Comparison of ENCODE assay signal across 11 mouse cellular contexts in genomic region chr5:110869242-110869669, GRCm38 (mm10). TPM values are rescaled to one million over a fixed set of nuclear protein-coding genes. Genes with fewer than 3 reads are reported as not detected.
DNase-seq lines count a peak whose midpoint lies in the region; ATAC-seq and TF ChIP-seq lines count a peak whose summit lies in the region.
"Had no signal": no experiment of that assay in that cellular context is flagged by ENCODE, and none has a peak within 500 bp of the region (broad histone marks: within the 10 kb centered on the region; RNA-seq: fewer than 3 reads in every experiment).

No protein-coding gene starts in this region.

- TF ChIP-seq CTCF in midbrain, postnatal 0 days (IDR thresholded peaks at IDR 0.05), result no peak

- ATAC-seq in hindbrain, embryonic 11.5 days (ENCODE audit: low FRiP score), result no peak
- no peak for ATAC-seq in embryonic facial prominence, embryonic 14.5 days (ENCODE audit: low read depth)
- ATAC-seq in heart, embryonic 15.5 days (replicated peaks; ENCODE audit: insufficient number of reproducible peaks, insufficient read depth, low FRiP score, low read depth), result no peak
- ATAC-seq in midbrain, postnatal 0 days (ENCODE audit: low FRiP score), result no peak
- ATAC-seq: inflammation-experienced regulatory T-cells, adult 6 months had no signal

- 0 out of 2 replicates have a peak overlapping the region, but pooled peaks have one; percentile 20 for H3K27ac ChIP-seq in hindbrain, embryonic 11.5 days (ENCODE audit: low read depth, low read length)
- H3K27ac ChIP-seq in hindbrain, embryonic 10.5 days, result no peak overlapping the region
- H3K27ac ChIP-seq in embryonic facial prominence, embryonic 14.5 days (replicated peaks; ENCODE audit: low read depth, low read length), result no peak overlapping the region
- H3K27ac ChIP-seq in heart, embryonic 15.5 days, result peak overlapping the region; percentile 49; the same call in 1 of the 2 replicates
- peak overlapping the region; percentile 49 for H3K27ac ChIP-seq in midbrain, postnatal 0 days (ENCODE audit: low read depth, low read length)
- H3K27ac ChIP-seq: left cerebral cortex, adult 2 months had no signal

- H3K4me1 ChIP-seq in hindbrain, embryonic 11.5 days (replicated peaks; ENCODE audit: control insufficient read depth, insufficient read depth, low read length), result no peaks in the 10 kb centered on the region
- no peaks in the 10 kb centered on the region for H3K4me1 ChIP-seq in hindbrain, embryonic 10.5 days (replicated peaks)
- H3K4me1 ChIP-seq in embryonic facial prominence, embryonic 14.5 days (ENCODE audit: control insufficient read depth, insufficient read depth, low read length), result no peaks in the 10 kb centered on the region
- H3K4me1 ChIP-seq in heart, embryonic 15.5 days (replicated peaks), result peaks cover 8% of the 10 kb centered on the region
- H3K4me1 ChIP-seq in midbrain, postnatal 0 days (ENCODE audit: insufficient read depth, low read length), result peaks cover 17% of the 10 kb centered on the region

- no peaks in the 10 kb centered on the region for H3K27me3 ChIP-seq in hindbrain, embryonic 11.5 days (ENCODE audit: control insufficient read depth, insufficient read depth, low read length)
- H3K27me3 ChIP-seq in hindbrain, embryonic 10.5 days (ENCODE audit: insufficient read depth, poor library complexity, severe bottlenecking), result no peaks in the 10 kb centered on the region
- H3K27me3 ChIP-seq in embryonic facial prominence, embryonic 14.5 days (replicated peaks; ENCODE audit: control insufficient read depth, insufficient read depth, low read length), result no peaks in the 10 kb centered on the region
- no peaks in the 10 kb centered on the region for H3K27me3 ChIP-seq in heart, embryonic 15.5 days
- no peaks in the 10 kb centered on the region for H3K27me3 ChIP-seq in midbrain, postnatal 0 days (ENCODE audit: insufficient read depth, low read length)

- no peak overlapping the region for H3K9ac ChIP-seq in hindbrain, embryonic 11.5 days (ENCODE audit: low read depth, low read length)
- no peak overlapping the region for H3K9ac ChIP-seq in embryonic facial prominence, embryonic 14.5 days (ENCODE audit: low read depth, low read length)
- no peak overlapping the region for H3K9ac ChIP-seq in heart, embryonic 15.5 days
- H3K9ac ChIP-seq in midbrain, postnatal 0 days (replicated peaks; ENCODE audit: low read length, poor library complexity, severe bottlenecking), result no peak overlapping the region

- no peak overlapping the region for H3K4me3 ChIP-seq in hindbrain, embryonic 11.5 days (ENCODE audit: low read depth, low read length)
- no peak overlapping the region for H3K4me3 ChIP-seq in hindbrain, embryonic 10.5 days
- no peak overlapping the region for H3K4me3 ChIP-seq in embryonic facial prominence, embryonic 14.5 days (ENCODE audit: low read depth, low read length)
- no peak overlapping the region for H3K4me3 ChIP-seq in heart, embryonic 15.5 days
- H3K4me3 ChIP-seq in midbrain, postnatal 0 days (ENCODE audit: low read depth, low read length), result no peak overlapping the region
- H3K4me3 ChIP-seq: left cerebral cortex, adult 2 months had no signal

- 51% methylated on average over 8 of the region's 8 CpGs for WGBS in hindbrain, embryonic 11.5 days
- WGBS in hindbrain, embryonic 10.5 days, result 58% methylated on average over 8 of the region's 8 CpGs
- 61% methylated on average over 8 of the region's 8 CpGs for WGBS in embryonic facial prominence, embryonic 14.5 days
- 57% methylated on average over 8 of the region's 8 CpGs for WGBS in heart, embryonic 15.5 days
- 15% methylated on average over 8 of the region's 8 CpGs for WGBS in midbrain, postnatal 0 days

- no peaks in the 10 kb centered on the region for H3K36me3 ChIP-seq in hindbrain, embryonic 11.5 days (ENCODE audit: control insufficient read depth, insufficient read depth, low read length)
- H3K36me3 ChIP-seq in hindbrain, embryonic 10.5 days, result peaks cover 89% of the 10 kb centered on the region
- H3K36me3 ChIP-seq in embryonic facial prominence, embryonic 14.5 days (ENCODE audit: control insufficient read depth, insufficient read depth, low read length), result peaks cover 21% of the 10 kb centered on the region
- 0 out of 2 replicates have a peak, but pooled peaks cover 12% of the 10 kb centered on the region for H3K36me3 ChIP-seq in heart, embryonic 15.5 days
- H3K36me3 ChIP-seq in midbrain, postnatal 0 days (ENCODE audit: insufficient read depth, low read length), result no peaks in the 10 kb centered on the region

- DNase-seq in hindbrain, embryonic 11.5 days (ENCODE audit: low spot score), result no peak
- no peak for DNase-seq in hindbrain, embryonic 10.5 days (ENCODE audit: low spot score)
- peak; percentile 34 for DNase-seq in embryonic facial prominence, embryonic 14.5 days (ENCODE audit: low spot score)
- peak; percentile 55 for DNase-seq in midbrain, postnatal 0 days (ENCODE audit: low spot score)
- DNase-seq in cerebellum, postnatal 36 days, result no peak
- DNase-seq in left cerebral cortex, postnatal 36 days (ENCODE audit: low spot score in 2 of 2), result no peak
- no peak for DNase-seq in testis, postnatal 14 days (ENCODE audit: low spot score)
- DNase-seq: adrenal gland, adult 2 months had no signal

- intact Hi-C loops in left cerebral cortex, postnatal 36 days (cut with DNase I), result no loop called here

- no peaks in the 10 kb centered on the region for H3K9me3 ChIP-seq in hindbrain, embryonic 11.5 days (ENCODE audit: control insufficient read depth, low read length)
- H3K9me3 ChIP-seq in hindbrain, embryonic 10.5 days, result no peaks in the 10 kb centered on the region
- H3K9me3 ChIP-seq in embryonic facial prominence, embryonic 14.5 days (ENCODE audit: control insufficient read depth, low read length), result no peaks in the 10 kb centered on the region
- no peaks in the 10 kb centered on the region for H3K9me3 ChIP-seq in heart, embryonic 15.5 days (replicated peaks)
- no peaks in the 10 kb centered on the region for H3K9me3 ChIP-seq in midbrain, postnatal 0 days (ENCODE audit: low read length)

- H3K4me2 ChIP-seq in hindbrain, embryonic 11.5 days (replicated peaks; ENCODE audit: low read depth, low read length), result no peak overlapping the region
- no peak overlapping the region for H3K4me2 ChIP-seq in embryonic facial prominence, embryonic 14.5 days (ENCODE audit: low read depth, low read length)
- no peak overlapping the region for H3K4me2 ChIP-seq in heart, embryonic 15.5 days
- H3K4me2 ChIP-seq in midbrain, postnatal 0 days (ENCODE audit: low read depth, low read length, poor library complexity, severe bottlenecking), result no peak overlapping the region

RNA-seq across cellular contexts. Expression of gene Ttc28, which starts 10.3 kb away (rescaled TPM):
- polyA plus RNA-seq in hindbrain, embryonic 11.5 days (2014; fragmentation: Nextera tagmentation; extraction: Ambion mirVana), result 14.0 and 15.6 TPM in 2 replicates
- 10.9 and 14.5 TPM in 2 replicates for polyA plus RNA-seq in hindbrain, embryonic 10.5 days (2016; fragmentation: Nextera tagmentation; extraction: Ambion mirVana)
- 17.4 and 19.0 TPM in 2 replicates for polyA plus RNA-seq in embryonic facial prominence, embryonic 14.5 days (2014; fragmentation: Nextera tagmentation; extraction: Ambion mirVana)
- 5.8 and 7.1 TPM in 2 replicates for polyA plus RNA-seq in heart, embryonic 15.5 days (2015; fragmentation: Nextera tagmentation; extraction: Ambion mirVana)
- total RNA-seq in midbrain, postnatal 0 days (2014; rRNA removed), result 45.2 and 53.1 TPM in 2 replicates
- polyA plus RNA-seq in midbrain, postnatal 0 days (2015; fragmentation: Nextera tagmentation; extraction: Ambion mirVana), result 8.9 and 10.6 TPM in 2 replicates
- total RNA-seq in left cerebral cortex, postnatal 36 days (2021), result 10 to 100 TPM in 1 of 2 experiments, 1 to 10 TPM in 1; 9.6 to 11.9 TPM

RNA-seq across cellular contexts. Expression of gene Chek2, which starts 29.5 kb away (rescaled TPM):
- polyA plus RNA-seq in hindbrain, embryonic 11.5 days (2014; fragmentation: Nextera tagmentation; extraction: Ambion mirVana), result 24.3 and 26.1 TPM in 2 replicates
- polyA plus RNA-seq in hindbrain, embryonic 10.5 days (2016; fragmentation: Nextera tagmentation; extraction: Ambion mirVana), result 31.0 and 43.8 TPM in 2 replicates
- 14.1 and 14.6 TPM in 2 replicates for polyA plus RNA-seq in embryonic facial prominence, embryonic 14.5 days (2014; fragmentation: Nextera tagmentation; extraction: Ambion mirVana)
- 12.9 and 17.4 TPM in 2 replicates for polyA plus RNA-seq in heart, embryonic 15.5 days (2015; fragmentation: Nextera tagmentation; extraction: Ambion mirVana)
- total RNA-seq in midbrain, postnatal 0 days (2014; rRNA removed), result 3.2 and 27.2 TPM in 2 replicates
- 1.9 and 2.6 TPM in 2 replicates for polyA plus RNA-seq in midbrain, postnatal 0 days (2015; fragmentation: Nextera tagmentation; extraction: Ambion mirVana)
- total RNA-seq in left cerebral cortex, postnatal 36 days (2021), result 1 to 10 TPM in 1 of 2 experiments, under 1 TPM in 1; 0.99 to 1.6 TPM

RNA-seq across cellular contexts. Expression of gene Hscb, which starts 29.7 kb away (rescaled TPM):
- polyA plus RNA-seq in hindbrain, embryonic 11.5 days (2014; fragmentation: Nextera tagmentation; extraction: Ambion mirVana), result 15.7 and 24.3 TPM in 2 replicates
- polyA plus RNA-seq in hindbrain, embryonic 10.5 days (2016; fragmentation: Nextera tagmentation; extraction: Ambion mirVana), result 22.8 and 23.0 TPM in 2 replicates
- 19.6 TPM in 2 replicates for polyA plus RNA-seq in embryonic facial prominence, embryonic 14.5 days (2014; fragmentation: Nextera tagmentation; extraction: Ambion mirVana)
- polyA plus RNA-seq in heart, embryonic 15.5 days (2015; fragmentation: Nextera tagmentation; extraction: Ambion mirVana), result 23.1 and 26.7 TPM in 2 replicates
- 9.6 and 13.4 TPM in 2 replicates for total RNA-seq in midbrain, postnatal 0 days (2014; rRNA removed)
- polyA plus RNA-seq in midbrain, postnatal 0 days (2015; fragmentation: Nextera tagmentation; extraction: Ambion mirVana), result 9.2 and 9.8 TPM in 2 replicates
- total RNA-seq in left cerebral cortex, postnatal 36 days (2021), result 10 to 100 TPM; 11.3 to 13.5 TPM

RNA-seq across cellular contexts. Expression of gene Ulk1, which starts 59.4 kb away (rescaled TPM):
- polyA plus RNA-seq in hindbrain, embryonic 11.5 days (2014; fragmentation: Nextera tagmentation; extraction: Ambion mirVana), result 31.7 and 36.1 TPM in 2 replicates
- 24.5 and 28.1 TPM in 2 replicates for polyA plus RNA-seq in hindbrain, embryonic 10.5 days (2016; fragmentation: Nextera tagmentation; extraction: Ambion mirVana)
- 25.9 and 29.9 TPM in 2 replicates for polyA plus RNA-seq in embryonic facial prominence, embryonic 14.5 days (2014; fragmentation: Nextera tagmentation; extraction: Ambion mirVana)
- polyA plus RNA-seq in heart, embryonic 15.5 days (2015; fragmentation: Nextera tagmentation; extraction: Ambion mirVana), result 9.2 and 15.9 TPM in 2 replicates
- total RNA-seq in midbrain, postnatal 0 days (2014; rRNA removed), result 69.8 and 75.4 TPM in 2 replicates
- 17.8 and 21.1 TPM in 2 replicates for polyA plus RNA-seq in midbrain, postnatal 0 days (2015; fragmentation: Nextera tagmentation; extraction: Ambion mirVana)
- 10 to 100 TPM; 64.9 to 80.5 TPM for total RNA-seq in left cerebral cortex, postnatal 36 days (2021)

Comparison
In these comparisons a context has a peak if more than half of its experiments do, and no peak if none do; other contexts are left out.
1. H3K27ac ChIP-seq: peak in hindbrain, embryonic 11.5 days (single experiment), heart, embryonic 15.5 days (single experiment) and midbrain, postnatal 0 days (single experiment); none in hindbrain, embryonic 10.5 days (single experiment) and embryonic facial prominence, embryonic 14.5 days (single experiment).
2. DNase-seq: peak in embryonic facial prominence, embryonic 14.5 days (single experiment) and midbrain, postnatal 0 days (single experiment); none in hindbrain, embryonic 11.5 days (single experiment), hindbrain, embryonic 10.5 days (single experiment), cerebellum, postnatal 36 days (0 of 2), left cerebral cortex, postnatal 36 days (0 of 2) and testis, postnatal 14 days (single experiment).